Mouse (Mus musculus): ENCODE results near the gene Olfr689. TPM values are rescaled to one million over a fixed set of nuclear protein-coding genes. Genes with fewer than 3 reads are reported as not detected.

The Olfr689 gene
- not detected for total RNA-seq (2023)

DNA sequence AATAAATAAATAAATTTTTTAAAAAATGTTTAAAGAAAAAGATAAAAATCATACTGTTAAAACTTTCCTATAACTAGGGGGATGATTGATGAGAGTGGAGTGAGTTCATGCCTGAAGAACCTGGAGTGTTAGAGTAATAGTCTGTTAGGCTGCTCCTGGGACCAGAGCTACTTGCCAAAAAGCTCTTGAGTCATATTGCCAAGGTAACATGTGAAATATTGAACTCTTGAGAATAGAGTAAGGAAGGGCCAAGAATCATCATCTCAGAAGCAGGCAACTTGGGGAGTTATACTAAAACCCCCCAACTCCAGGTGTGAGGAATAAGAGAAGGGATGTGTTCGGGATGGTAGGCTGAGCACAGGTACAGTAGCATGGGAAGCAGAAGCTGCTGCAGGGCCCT is at the start of gene Olfr689:
Gene Olfr689, plus strand, starts transcription at position 301 of the 400 bp plus-strand sequence.

DNA sequence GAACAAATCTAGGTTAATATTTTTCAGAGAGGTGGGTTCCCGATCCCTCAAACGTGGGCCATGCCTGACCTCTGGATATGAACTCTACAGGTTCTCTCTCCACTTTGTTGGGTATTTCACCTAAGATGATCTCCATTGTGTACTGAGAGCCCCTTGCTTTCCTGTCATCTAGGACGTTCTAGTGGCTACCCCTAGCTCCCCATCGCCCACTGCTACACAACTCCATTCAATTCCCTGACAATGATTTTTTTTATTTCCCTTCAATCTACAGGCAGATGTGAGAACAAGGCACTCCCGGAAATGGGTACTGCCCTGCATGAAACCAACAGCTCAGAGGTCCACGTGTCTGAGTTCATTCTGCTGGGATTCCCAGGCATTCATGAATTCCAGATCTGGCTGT is 23.2 kb upstream of the Olfr689 start, which contains the start of gene Olfr688:
Gene Olfr688, plus strand, starts transcription at position 301 of the 400 bp plus-strand sequence.

DNA sequence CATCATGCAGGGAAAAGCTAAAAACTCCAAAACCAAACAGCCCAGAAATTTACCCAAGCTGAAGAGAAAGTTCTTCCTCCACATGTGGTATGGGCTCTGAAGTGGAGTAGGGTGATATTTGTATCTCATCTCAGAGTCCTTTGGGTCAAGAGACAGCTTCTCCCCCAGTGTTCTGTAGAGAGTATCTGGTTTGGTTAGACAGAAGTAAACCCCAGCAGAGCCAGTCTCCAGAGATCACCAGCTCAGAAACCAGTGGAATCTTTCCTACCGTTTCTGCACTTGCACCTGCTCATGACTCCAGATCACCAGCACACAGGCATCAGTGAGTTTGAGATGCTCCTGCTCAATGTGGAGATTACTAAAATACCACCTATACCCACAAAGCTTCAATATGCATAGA is 23.0 kb downstream of the Olfr689 start, which contains the start of gene Olfr690:
Gene Olfr690, minus strand, starts transcription at position 101 of the 400 bp plus-strand sequence.

DNA sequence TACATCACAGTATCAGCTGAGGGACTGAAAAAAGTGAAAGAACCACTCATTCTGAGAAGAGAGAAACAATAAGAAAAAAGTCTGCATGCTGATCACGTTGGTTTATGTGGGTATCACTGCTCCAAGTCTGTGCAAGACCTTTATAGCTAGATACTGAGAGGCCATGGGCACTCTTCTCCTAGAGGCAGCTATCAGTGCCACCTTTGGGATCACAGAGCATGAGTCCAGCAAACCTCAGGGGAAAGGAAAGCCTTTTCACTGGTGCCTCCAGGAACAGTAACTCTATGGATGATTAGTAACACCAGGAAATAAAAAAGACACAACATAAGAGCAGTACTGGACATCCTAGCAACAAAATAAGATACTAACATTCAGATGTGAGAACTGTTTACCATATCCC is 31.2 kb downstream of the Olfr689 start, which contains the start of gene Olfr691:
Gene Olfr691, minus strand, starts transcription at position 101 of the 400 bp plus-strand sequence.

DNA sequence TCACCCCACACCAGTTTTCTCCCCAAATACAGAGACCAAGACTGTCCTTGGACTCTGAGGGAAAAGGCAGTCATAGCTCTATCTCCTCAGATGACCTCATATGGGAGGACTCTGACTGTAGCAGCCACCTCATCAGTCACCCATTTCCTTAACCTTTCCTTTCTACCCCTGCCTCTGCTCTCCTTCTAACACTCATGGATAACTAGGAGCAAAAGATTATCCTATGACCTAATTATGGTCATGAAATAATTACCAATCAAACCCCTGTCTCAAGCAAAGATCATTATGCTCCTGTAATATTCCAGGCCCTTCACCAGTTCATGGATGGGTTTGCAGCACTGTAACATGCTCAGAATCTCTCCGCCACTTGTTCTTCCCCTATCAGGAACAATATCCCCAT is 57.0 kb downstream of the Olfr689 start, which contains the start of gene Olfr692:
Gene Olfr692, plus strand, starts transcription at position 301 of the 400 bp plus-strand sequence.

Other genes with a start within 250 kb of the Olfr689 start
- not detected for gene Olfr678, start 246.7 kb upstream of the Olfr689 start, total RNA-seq (2023)
- not detected for gene Olfr679, start 230.0 kb upstream of the Olfr689 start, total RNA-seq (2023)
- not detected for gene Olfr680-ps1, start 218.3 kb upstream of the Olfr689 start, total RNA-seq (2023)
- not detected for gene Olfr681, start 194.3 kb upstream of the Olfr689 start, total RNA-seq (2023)
- gene Olfr683, start 164.2 kb upstream of the Olfr689 start, total RNA-seq (2023), result not detected
- not detected for gene Olfr684, start 147.5 kb upstream of the Olfr689 start, total RNA-seq (2023)
- not detected for gene Olfr685, start 125.2 kb upstream of the Olfr689 start, total RNA-seq (2023)
- not detected for gene Olfr686, start 103.7 kb upstream of the Olfr689 start, total RNA-seq (2023)
- gene Olfr688, start 23.1 kb upstream of the Olfr689 start, total RNA-seq (2023), result not detected
- gene Olfr690, start 22.9 kb downstream of the Olfr689 start, total RNA-seq (2023), result under 1 TPM in 1 of 2 experiments, not detected in 1; 0.15 TPM
- under 1 TPM; 0.61 to 0.71 TPM for gene Olfr691, start 31.1 kb downstream of the Olfr689 start, total RNA-seq (2023)
- gene Olfr692, start 57.1 kb downstream of the Olfr689 start, total RNA-seq (2023), result not detected
- gene Gm5901, start 63.9 kb downstream of the Olfr689 start, total RNA-seq (2023), result not detected
- gene Fam160a2, start 88.9 kb downstream of the Olfr689 start, total RNA-seq (2023), result 100 to 1,000 TPM; 170 to 172 TPM
- gene Cnga4, start 93.4 kb downstream of the Olfr689 start, total RNA-seq (2023), result under 1 TPM; 0.31 to 0.64 TPM
- gene Cckbr, start 114.6 kb downstream of the Olfr689 start, total RNA-seq (2023), result not detected
- gene Cavin3, start 171.1 kb downstream of the Olfr689 start, total RNA-seq (2023), result not detected
- 10 to 100 TPM; 18.9 to 23.0 TPM for gene Smpd1, start 243.2 kb downstream of the Olfr689 start, total RNA-seq (2023)